Mouse (Mus musculus) spleen, adult 2 months (tissue): ENCODE measurements around the gene Nrn1l.

Experiments used
- CTCF ChIP-seq: fragments of 200-500 bp; IDR thresholded peaks from 2 replicates; pipeline ENCODE4 v1.5.1; 2011; ENCODE audit warnings: mild to moderate bottlenecking, inconsistent platforms; ENCODE audit not compliant: insufficient read depth, insufficient read length, insufficient replicate concordance; ENCODE audit errors: extremely low read depth
- POLR2A ChIP-seq: fragments of 200-500 bp; IDR thresholded peaks from 2 replicates; pipeline ENCODE4 v1.6.1; 2011; ENCODE audit warnings: low read depth, low read length, inconsistent platforms

DNA sequence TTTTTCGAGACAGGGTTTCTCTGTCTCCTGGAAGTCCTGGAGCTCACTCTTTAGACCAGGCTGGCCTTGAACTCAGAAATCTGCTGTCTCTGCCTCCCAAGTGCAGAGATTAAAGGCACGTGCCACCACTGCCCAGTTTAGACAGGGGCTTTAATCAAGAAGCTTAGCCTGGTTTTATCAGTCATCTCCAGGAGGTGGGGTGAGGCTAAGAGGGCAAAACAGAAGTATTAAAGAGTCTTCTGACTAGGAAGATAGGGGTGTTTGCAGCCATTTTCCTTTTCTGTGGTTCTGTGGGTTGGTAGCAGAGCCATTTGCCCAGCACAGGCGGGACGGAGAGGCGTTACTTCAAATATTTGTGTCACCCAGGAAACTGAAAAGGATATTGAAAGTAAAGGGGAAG, 34.1 kb upstream of the Nrn1l start:
- TF ChIP-seq CTCF (no peak), POLR2A (no peak)
